Mouse (Mus musculus): ENCODE measurements at regions not wholly inside any gene's neighbourhood (a gene's known extent, or its start where the extent isn't known, plus 50 kb on each side); places are given as distances from the start of the nearest gene placed in this dataset.

- Histone ChIP-seq H3K27ac (ENCODE audit: insufficient read depth, low read depth, low read length) (no peak overlapping the region), H3K4me1 (ENCODE audit: control insufficient read depth, insufficient read depth, insufficient read length, low read length) (no peaks in the 10 kb centered on the region), H3K4me3 (ENCODE audit: low read depth, low read length) (no peak overlapping the region), H3K36me3 (ENCODE audit: control insufficient read depth, insufficient read depth, low read length) (no peaks in the 10 kb centered on the region), H3K27me3 (ENCODE audit: control insufficient read depth, insufficient read depth, low read length) (no peaks in the 10 kb centered on the region)
- 76% methylated on average over 8 of the region's 8 CpGs for WGBS
- TF ChIP-seq CTCF (IDR thresholded peaks at IDR 0.05; ENCODE audit: extremely low read depth, insufficient read length, insufficient replicate concordance, low read depth, low read length), result no peak
- TF ChIP-seq POLR2A (IDR thresholded peaks at IDR 0.05; ENCODE audit: low read depth, low read length), result no peak
Measured at GRCm38 (mm10) chr7:73165521-73165920, 209.8 kb upstream of the Rgma start.

DNA sequence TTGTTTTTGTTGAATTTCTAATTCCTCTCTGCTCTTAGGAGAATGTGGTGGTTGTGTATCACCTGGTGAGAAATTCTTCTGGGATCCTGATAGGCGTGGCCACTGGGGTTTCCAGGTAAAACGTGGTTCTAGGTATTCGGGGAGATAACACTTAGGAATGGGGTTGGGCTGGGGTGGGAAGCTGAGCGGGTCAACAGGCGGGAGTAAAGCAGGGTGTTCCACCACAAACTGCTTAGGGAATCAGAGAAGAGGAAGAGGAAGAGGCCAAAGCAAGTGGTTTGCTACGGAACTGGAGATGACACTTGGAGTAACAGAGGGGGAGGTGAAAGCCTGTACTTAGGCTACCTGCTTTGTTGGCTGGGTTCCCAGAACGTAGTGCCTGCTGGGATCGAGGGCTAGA lies 205.9 kb upstream of the Rgma start:
- Histone ChIP-seq H3K4me1 (ENCODE audit: control insufficient read depth, insufficient read depth, insufficient read length, low read length) (no peaks in the 10 kb centered on the region), H3K27ac (ENCODE audit: insufficient read depth, low read depth, low read length) (no peak overlapping the region), H3K36me3 (ENCODE audit: control insufficient read depth, insufficient read depth, low read length) (no peaks in the 10 kb centered on the region), H3K4me3 (ENCODE audit: low read depth, low read length) (no peak overlapping the region), H3K27me3 (ENCODE audit: control insufficient read depth, insufficient read depth, low read length) (no peaks in the 10 kb centered on the region)
- no peak for TF ChIP-seq CTCF (IDR thresholded peaks at IDR 0.05; ENCODE audit: extremely low read depth, insufficient read length, insufficient replicate concordance, low read depth, low read length)
- no peak for TF ChIP-seq POLR2A (IDR thresholded peaks at IDR 0.05; ENCODE audit: low read depth, low read length)
- 44% methylated on average over 8 of the region's 8 CpGs for WGBS

DNA sequence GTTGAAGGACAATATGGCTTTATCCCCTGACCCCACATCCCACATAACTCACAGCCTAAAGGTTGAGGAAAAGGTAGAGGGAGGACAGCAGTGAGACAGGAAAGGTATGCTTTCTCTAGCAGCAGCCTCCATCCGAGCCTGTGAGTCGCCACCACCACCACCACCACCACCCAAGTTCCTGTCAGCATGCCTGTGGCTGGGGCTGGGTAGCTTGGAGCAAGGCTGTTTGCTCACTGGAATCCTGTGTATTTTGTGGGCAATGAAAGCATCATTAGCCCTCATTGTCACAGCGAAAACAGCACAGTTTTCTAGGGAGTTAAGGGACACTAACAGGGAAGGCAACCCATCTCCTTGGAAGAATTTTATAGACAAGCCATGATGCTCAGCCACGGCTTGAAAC lies 202.7 kb upstream of the Rgma start:
- Histone ChIP-seq H3K27ac (ENCODE audit: insufficient read depth, low read depth, low read length) (no peak overlapping the region), H3K27me3 (ENCODE audit: control insufficient read depth, insufficient read depth, low read length) (no peaks in the 10 kb centered on the region), H3K36me3 (ENCODE audit: control insufficient read depth, insufficient read depth, low read length) (no peaks in the 10 kb centered on the region), H3K4me1 (ENCODE audit: control insufficient read depth, insufficient read depth, insufficient read length, low read length) (no peaks in the 10 kb centered on the region), H3K4me3 (ENCODE audit: low read depth, low read length) (no peak overlapping the region)
- 90% methylated on average over 4 of the region's 4 CpGs for WGBS
- TF ChIP-seq CTCF (IDR thresholded peaks at IDR 0.05; ENCODE audit: extremely low read depth, insufficient read length, insufficient replicate concordance, low read depth, low read length) (no peak), POLR2A (IDR thresholded peaks at IDR 0.05; ENCODE audit: low read depth, low read length) (no peak)

DNA sequence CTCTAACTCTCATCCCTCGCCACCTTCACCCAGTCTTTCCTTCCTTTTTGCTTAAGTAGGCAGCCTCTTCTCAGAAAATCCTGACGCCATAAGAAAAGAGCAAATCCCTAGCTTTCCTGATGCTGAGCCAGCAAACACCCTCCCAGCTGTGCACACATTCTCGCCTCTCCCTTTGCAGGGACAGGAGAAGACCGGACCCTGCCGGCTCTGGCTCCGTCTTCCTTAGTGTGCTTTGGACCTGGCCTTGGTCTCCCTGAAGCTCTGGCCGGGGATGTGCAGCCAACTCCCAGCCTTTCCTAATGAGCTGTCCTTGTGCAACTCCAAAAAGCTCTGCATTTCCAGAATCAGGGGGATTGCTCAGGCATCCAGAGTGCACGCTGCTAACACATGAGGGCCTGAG lies 191.5 kb upstream of the Rgma start:
- TF ChIP-seq POLR2A (IDR thresholded peaks at IDR 0.05; ENCODE audit: low read depth, low read length) (no peak), CTCF (IDR thresholded peaks at IDR 0.05; ENCODE audit: extremely low read depth, insufficient read length, insufficient replicate concordance, low read depth, low read length) (no peak)
- WGBS, result 79% methylated on average over 8 of the region's 8 CpGs
- Histone ChIP-seq H3K36me3 (ENCODE audit: control insufficient read depth, insufficient read depth, low read length) (no peaks in the 10 kb centered on the region), H3K4me3 (ENCODE audit: low read depth, low read length) (no peak overlapping the region), H3K27ac (ENCODE audit: insufficient read depth, low read depth, low read length) (no peak overlapping the region), H3K4me1 (ENCODE audit: control insufficient read depth, insufficient read depth, insufficient read length, low read length) (no peaks in the 10 kb centered on the region), H3K27me3 (ENCODE audit: control insufficient read depth, insufficient read depth, low read length) (no peaks in the 10 kb centered on the region)

DNA sequence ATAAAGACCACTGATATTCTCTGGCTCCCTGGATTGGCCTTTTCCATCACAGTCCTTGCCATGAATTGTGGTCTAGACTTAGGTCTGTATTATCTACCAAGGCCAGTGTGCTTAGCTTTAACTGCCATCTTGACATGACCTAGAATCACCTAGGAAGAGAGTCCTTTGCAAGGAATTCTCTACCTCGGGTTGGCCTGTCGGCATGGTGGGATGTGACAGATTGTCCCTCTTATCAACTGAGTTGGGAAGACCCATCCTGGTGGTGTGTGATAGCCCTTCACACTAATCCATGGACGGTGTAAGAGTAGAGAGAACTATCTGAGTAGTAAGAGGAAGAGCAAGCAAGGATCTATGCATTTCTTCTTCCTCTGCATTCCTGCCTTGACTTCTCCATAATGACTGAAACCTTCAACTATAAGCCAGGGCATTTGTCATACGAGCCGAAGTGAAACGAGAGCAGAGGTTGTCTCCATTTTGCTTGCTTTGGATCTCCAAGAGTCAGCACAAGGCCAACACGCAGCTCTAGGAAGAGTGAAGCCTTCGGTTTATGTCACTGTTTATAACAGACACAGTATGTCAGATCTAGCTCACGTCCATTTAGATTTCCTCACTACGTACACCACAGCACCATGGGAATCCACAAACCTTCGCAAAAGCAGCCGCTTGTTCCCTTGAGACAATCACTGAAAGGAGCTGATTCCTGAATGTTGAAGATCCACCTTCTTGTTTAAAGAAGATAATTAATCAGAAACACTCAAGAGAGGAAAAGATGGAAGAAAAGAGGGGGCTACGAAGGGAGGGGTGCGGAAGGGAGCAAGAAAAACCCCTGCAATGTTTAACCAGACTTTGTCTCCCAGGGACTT lies 190.9 kb upstream of the Rgma start:
- Histone ChIP-seq H3K4me1 (ENCODE audit: control insufficient read depth, insufficient read depth, insufficient read length, low read length) (no peaks in the 10 kb centered on the region), H3K4me3 (ENCODE audit: low read depth, low read length) (no peak overlapping the region), H3K27ac (ENCODE audit: insufficient read depth, low read depth, low read length) (no peak overlapping the region), H3K27me3 (ENCODE audit: control insufficient read depth, insufficient read depth, low read length) (no peaks in the 10 kb centered on the region), H3K36me3 (ENCODE audit: control insufficient read depth, insufficient read depth, low read length) (no peaks in the 10 kb centered on the region)
- TF ChIP-seq CTCF (IDR thresholded peaks at IDR 0.05; ENCODE audit: extremely low read depth, insufficient read length, insufficient replicate concordance, low read depth, low read length), result no peak
- no peak for TF ChIP-seq POLR2A (IDR thresholded peaks at IDR 0.05; ENCODE audit: low read depth, low read length)
- 92% methylated on average over 14 of the region's 14 CpGs for WGBS

DNA sequence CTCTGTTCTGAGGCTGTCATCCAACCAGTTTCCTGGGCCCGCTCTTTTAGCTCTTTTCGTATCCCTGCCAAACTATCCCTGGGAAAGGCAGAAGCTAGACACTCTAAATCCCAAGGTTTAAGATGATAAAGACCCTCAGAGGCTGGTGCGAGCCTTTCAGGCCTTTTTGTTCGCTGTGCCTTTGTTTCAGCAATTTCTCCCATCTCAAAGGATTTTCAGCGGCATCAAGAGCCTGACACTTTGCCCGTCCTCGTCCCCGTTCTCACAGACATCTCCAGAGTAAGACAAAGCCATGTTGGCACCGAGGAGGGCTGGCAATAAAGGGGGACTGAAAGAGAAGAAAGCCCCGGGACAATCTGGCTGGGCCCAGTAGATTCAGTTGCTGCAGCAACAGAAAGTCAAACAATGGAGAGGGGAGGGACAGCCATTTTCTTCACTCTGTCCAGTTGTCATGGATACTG lies 190.2 kb upstream of the Rgma start:
- no peak overlapping the region for H3K27ac ChIP-seq (ENCODE audit: insufficient read depth, low read depth, low read length)
- no peaks in the 10 kb centered on the region for H3K4me1 ChIP-seq (ENCODE audit: control insufficient read depth, insufficient read depth, insufficient read length, low read length)
- H3K36me3 ChIP-seq (ENCODE audit: control insufficient read depth, insufficient read depth, low read length), result no peaks in the 10 kb centered on the region
- H3K27me3 ChIP-seq (ENCODE audit: control insufficient read depth, insufficient read depth, low read length), result no peaks in the 10 kb centered on the region
- no peak for TF ChIP-seq POLR2A (IDR thresholded peaks at IDR 0.05; ENCODE audit: low read depth, low read length)
- TF ChIP-seq CTCF (IDR thresholded peaks at IDR 0.05; ENCODE audit: extremely low read depth, insufficient read length, insufficient replicate concordance, low read depth, low read length), result no peak
- H3K4me3 ChIP-seq (ENCODE audit: low read depth, low read length), result no peak overlapping the region
- 83% methylated on average over 10 of the region's 10 CpGs for WGBS

DNA sequence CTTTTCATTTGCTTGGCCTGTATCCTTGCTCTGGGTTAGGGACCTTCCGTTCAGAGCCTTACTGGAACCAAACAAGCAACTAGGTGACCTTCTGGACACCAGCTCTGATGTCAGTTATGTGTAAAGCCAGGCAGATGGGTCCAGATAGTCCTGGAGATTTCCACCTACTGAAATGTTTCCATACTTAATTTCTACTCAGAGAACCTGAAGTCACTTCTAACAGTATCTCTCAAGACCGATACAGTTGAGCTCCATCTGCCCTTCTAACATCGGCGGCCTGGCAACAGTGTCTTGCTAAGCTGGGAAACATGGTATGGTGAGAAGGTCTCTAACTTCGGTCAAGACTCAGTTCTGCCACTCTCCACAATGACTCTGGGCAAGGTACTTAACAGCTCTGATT lies 189.7 kb upstream of the Rgma start:
- 94% methylated on average over 5 of the region's 5 CpGs for WGBS

More for the DNA sequence above, 189.7 kb upstream of the Rgma start:
- Histone ChIP-seq H3K4me1 (ENCODE audit: control insufficient read depth, insufficient read depth, insufficient read length, low read length) (no peaks in the 10 kb centered on the region), H3K4me3 (ENCODE audit: low read depth, low read length) (no peak overlapping the region), H3K36me3 (ENCODE audit: control insufficient read depth, insufficient read depth, low read length) (no peaks in the 10 kb centered on the region), H3K27ac (ENCODE audit: insufficient read depth, low read depth, low read length) (no peak overlapping the region), H3K27me3 (ENCODE audit: control insufficient read depth, insufficient read depth, low read length) (no peaks in the 10 kb centered on the region)
- TF ChIP-seq POLR2A (IDR thresholded peaks at IDR 0.05; ENCODE audit: low read depth, low read length) (no peak), CTCF (IDR thresholded peaks at IDR 0.05; ENCODE audit: extremely low read depth, insufficient read length, insufficient replicate concordance, low read depth, low read length) (no peak)
